Mouse (Mus musculus) MEL (cell line): ENCODE results near the gene Eif2b1. TPM values are rescaled to one million over a fixed set of nuclear protein-coding genes. Genes with fewer than 3 reads are reported as not detected.

Source experiments
- DNase-seq: peaks from one replicate; pipeline ENCODE4 v3.0.0; 2011; ENCODE audit warnings: low read depth, low spot score
- H3K27ac ChIP-seq: 2 replicates; pipeline ENCODE4 v1.5.1; 2012; ENCODE audit warnings: low read depth, mild to moderate bottlenecking, control low read depth, low read length, moderate library complexity; ENCODE audit not compliant: control insufficient read depth
- H3K27me3 ChIP-seq, 2 experiments: fragments of 150-350 bp in 1 of 2; sonication (generic) in 1 of 2; 2 replicates each; pipeline ENCODE4 v1.6.1; 2012; ENCODE audit warnings: low read length in 2 of 2, mild to moderate bottlenecking in 2 of 2, improper control_type of control experiment in 1 of 2, moderate library complexity in 1 of 2; ENCODE audit not compliant: insufficient read depth in 2 of 2, control insufficient read depth in 1 of 2
- H3K36me3 ChIP-seq, 2 experiments: 2 replicates each; pipeline ENCODE4 v1.6.1; 2012 to 2014; ENCODE audit warnings: low read length in 2 of 2, improper control_type of control experiment in 1 of 2, inconsistent platforms in 1 of 2, mild to moderate bottlenecking in 1 of 2; ENCODE audit not compliant: insufficient read depth in 2 of 2, control insufficient read depth in 1 of 2
- H3K4me1 ChIP-seq, 2 experiments: fragments of 150-350 bp in 1 of 2; sonication (generic) in 1 of 2; 2 replicates each; pipeline ENCODE4 v1.6.1; 2012; ENCODE audit warnings: low read length in 2 of 2, improper control_type of control experiment in 1 of 2, mild to moderate bottlenecking in 1 of 2; ENCODE audit not compliant: insufficient read depth in 2 of 2, control insufficient read depth in 1 of 2
- H3K4me3 ChIP-seq, 2 experiments: fragments of 150-350 bp in 1 of 2; sonication (generic) in 1 of 2; 2 replicates each; pipeline ENCODE4 v1.5.1; 2012; ENCODE audit warnings: low read depth in 2 of 2, low read length in 2 of 2, mild to moderate bottlenecking in 2 of 2, moderate library complexity in 2 of 2, control low read depth in 1 of 2, improper control_type of control experiment in 1 of 2; ENCODE audit not compliant: control insufficient read depth in 1 of 2, insufficient read depth in 1 of 2
- H3K79me2 ChIP-seq: 2 replicates; pipeline ENCODE4 v1.6.1; 2012; ENCODE audit warnings: mild to moderate bottlenecking, low read length, moderate library complexity; ENCODE audit not compliant: control insufficient read depth, poor library complexity, insufficient read depth
- H3K9ac ChIP-seq: 2 replicates; pipeline ENCODE4 v1.6.1; 2012; ENCODE audit warnings: low read depth, mild to moderate bottlenecking, control low read depth, low read length, moderate library complexity; ENCODE audit not compliant: control insufficient read depth, poor library complexity, severe bottlenecking
- H3K9me3 ChIP-seq: fragments of 150-350 bp; sonication (generic); replicated peaks from 2 replicates; pipeline ENCODE4 v1.6.1; 2012; ENCODE audit warnings: mild to moderate bottlenecking, low read length, improper control_type of control experiment, moderate library complexity; ENCODE audit not compliant: insufficient read depth
- CHD1 ChIP-seq: IDR thresholded peaks from 2 replicates; pipeline ENCODE4 v1.6.1; 2012; ENCODE audit warnings: low read depth, mild to moderate bottlenecking, inconsistent platforms, low read length, improper control_type of control experiment
- CTCF ChIP-seq, 3 experiments: IDR thresholded peaks in 2 of 3; conservative IDR thresholded peaks in 1 of 3; 2 replicates each; pipeline ENCODE4 v1.5.1; 2011 to 2012; ENCODE audit warnings: low read length in 3 of 3, low read depth in 2 of 3, mild to moderate bottlenecking in 2 of 3, improper control_type of control experiment in 1 of 3, inconsistent platforms in 1 of 3, mixed read lengths in 1 of 3, moderate library complexity in 1 of 3; ENCODE audit not compliant: control insufficient read depth in 1 of 3, insufficient read depth in 1 of 3, poor library complexity in 1 of 3, severe bottlenecking in 1 of 3
- E2F4 ChIP-seq: IDR thresholded peaks from 2 replicates; pipeline ENCODE4 v1.6.1; 2011; ENCODE audit warnings: low read depth, low read length, improper control_type of control experiment, borderline replicate concordance
- KAT2A ChIP-seq: conservative IDR thresholded peaks from 2 replicates; pipeline ENCODE4 v1.6.1; 2012; ENCODE audit warnings: low read depth, low read length, improper control_type of control experiment, inconsistent platforms
- MAFK ChIP-seq: IDR thresholded peaks from 2 replicates; pipeline ENCODE4 v1.6.1; 2011; ENCODE audit warnings: low read depth, mild to moderate bottlenecking, low read length, improper control_type of control experiment, borderline replicate concordance
- MAX ChIP-seq: IDR thresholded peaks from 2 replicates; pipeline ENCODE4 v1.6.1; 2011; ENCODE audit warnings: low read length, improper control_type of control experiment
- MEF2A ChIP-seq: IDR thresholded peaks from 2 replicates; pipeline ENCODE4 v1.6.1; 2014; ENCODE audit warnings: low read depth, mild to moderate bottlenecking, inconsistent platforms, low read length, improper control_type of control experiment; ENCODE audit not compliant: poor library complexity, insufficient replicate concordance, severe bottlenecking; ENCODE audit errors: extremely low read depth
- MXI1 ChIP-seq: IDR thresholded peaks from 2 replicates; pipeline ENCODE4 v1.6.1; 2011; ENCODE audit warnings: mild to moderate bottlenecking, low read depth, low read length, improper control_type of control experiment
- NELFE ChIP-seq: IDR thresholded peaks from 2 replicates; pipeline ENCODE4 v1.6.1; 2011; ENCODE audit warnings: low read depth, low read length, improper control_type of control experiment
- NRF1 ChIP-seq: IDR thresholded peaks from 2 replicates; pipeline ENCODE4 v1.6.1; 2014; ENCODE audit warnings: low read depth, mild to moderate bottlenecking, inconsistent platforms, low read length, improper control_type of control experiment, moderate library complexity; ENCODE audit not compliant: poor library complexity, insufficient read depth, severe bottlenecking
- POLR2A ChIP-seq, 2 experiments: IDR thresholded peaks; 2 replicates each; pipeline ENCODE4 v1.6.1; 2011 to 2012; ENCODE audit warnings: low read length in 2 of 2, mild to moderate bottlenecking in 2 of 2, control low read depth in 1 of 2, improper control_type of control experiment in 1 of 2, low read depth in 1 of 2, moderate library complexity in 1 of 2; ENCODE audit not compliant: control insufficient read depth in 1 of 2, insufficient read depth in 1 of 2, poor library complexity in 1 of 2
- RAD21 ChIP-seq: IDR thresholded peaks from 2 replicates; pipeline ENCODE4 v1.6.1; 2011; ENCODE audit warnings: mild to moderate bottlenecking, low read depth, low read length, improper control_type of control experiment
- RCOR1 ChIP-seq: IDR thresholded peaks from 2 replicates; pipeline ENCODE4 v1.6.1; 2012; ENCODE audit warnings: low read depth, mild to moderate bottlenecking, inconsistent platforms, low read length, improper control_type of control experiment
- SMC3 ChIP-seq: IDR thresholded peaks from 2 replicates; pipeline ENCODE4 v1.6.1; 2011; ENCODE audit warnings: low read depth, low read length, improper control_type of control experiment
- TBP ChIP-seq: IDR thresholded peaks from 2 replicates; pipeline ENCODE4 v1.8.0; 2011; ENCODE audit warnings: low read depth, low read length, improper control_type of control experiment
- UBTF ChIP-seq: IDR thresholded peaks from 2 replicates; pipeline ENCODE4 v1.6.1; 2012; ENCODE audit warnings: low read depth, mild to moderate bottlenecking, inconsistent platforms, low read length, improper control_type of control experiment, moderate library complexity, borderline replicate concordance; ENCODE audit not compliant: insufficient read depth
- USF1 ChIP-seq: IDR thresholded peaks from 2 replicates; pipeline ENCODE4 v1.6.1; 2014; ENCODE audit warnings: low read depth, mild to moderate bottlenecking, inconsistent platforms, low read length, improper control_type of control experiment, moderate library complexity
- ZC3H11A ChIP-seq: IDR thresholded peaks from 2 replicates; pipeline ENCODE4 v1.6.1; 2012; ENCODE audit warnings: low read depth, mild to moderate bottlenecking, inconsistent platforms, low read length, improper control_type of control experiment
- ZKSCAN1 ChIP-seq: IDR thresholded peaks from 2 replicates; pipeline ENCODE4 v1.6.1; 2012; ENCODE audit warnings: low read depth, mild to moderate bottlenecking, inconsistent platforms, low read length, improper control_type of control experiment, moderate library complexity
- polyA plus RNA-seq, 2 experiments: library from polyadenylated mRNA; stranded (reverse) in 1 of 2; unstranded in 1 of 2; fragments of >175 nt in 1 of 2; fragments of >200 nt in 1 of 2; gene quantifications; 2 replicates each; pipeline versions ENCODE4 v1.2.1 to v1.2.4; 2012; ENCODE audit warnings: low replicate concordance in 2 of 2, low read depth in 1 of 2; ENCODE audit not compliant: insufficient read length in 2 of 2, insufficient read depth in 1 of 2, missing spikeins in 1 of 2
- total RNA-seq: library from RNA; depleted of rRNA; stranded (reverse); fragments of 300-350 nt; gene quantifications from 2 replicates; pipeline ENCODE4 v1.2.3, GENCODE M21; 2012

The Eif2b1 gene
- total and polyA plus RNA-seq, 3 experiments = 119 to 599 (median 126) TPM

DNA sequence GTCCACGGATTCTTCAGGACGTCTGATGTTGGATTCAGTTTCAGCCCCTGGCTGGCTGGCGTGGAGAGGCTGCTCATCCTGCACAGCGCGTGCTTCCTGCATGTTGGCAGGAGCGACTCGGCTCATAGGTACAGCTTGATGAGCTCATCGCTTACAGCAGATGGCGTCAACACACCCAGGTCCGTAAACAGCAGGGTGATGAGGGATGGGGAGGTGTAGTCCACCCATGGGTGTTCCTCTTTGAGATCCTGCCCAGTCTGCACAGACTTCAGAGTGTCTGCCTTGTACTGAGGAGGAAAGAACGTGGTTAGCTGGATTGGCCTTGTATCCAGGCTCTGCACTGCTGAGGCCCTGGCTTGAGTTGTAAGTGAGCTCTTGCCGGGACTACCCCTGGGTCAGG is 7.9 kb downstream of the Eif2b1 start:
- Histone ChIP-seq H3K4me1 (no peaks in the 10 kb centered on the region), H3K9ac (no peak overlapping the region), H3K27ac (no peak overlapping the region), H3K79me2 (no peaks in the 10 kb centered on the region), H3K27me3 (no peaks in the 10 kb centered on the region), H3K36me3 (peaks cover 0 to 19% of the 10 kb centered on the region in 2 experiments; a peak in 2 of 4 replicates), H3K9me3 (no peaks in the 10 kb centered on the region), H3K4me3 (no peak overlapping the region)
- no peak for DNase-seq
- TF ChIP-seq KAT2A = no peak
- TF ChIP-seq MAFK = no peak
- TF ChIP-seq RCOR1 = no peak
- no peak for TF ChIP-seq MAX
- no peak for TF ChIP-seq MEF2A
- TF ChIP-seq E2F4 = no peak
- TF ChIP-seq UBTF = no peak

DNA sequence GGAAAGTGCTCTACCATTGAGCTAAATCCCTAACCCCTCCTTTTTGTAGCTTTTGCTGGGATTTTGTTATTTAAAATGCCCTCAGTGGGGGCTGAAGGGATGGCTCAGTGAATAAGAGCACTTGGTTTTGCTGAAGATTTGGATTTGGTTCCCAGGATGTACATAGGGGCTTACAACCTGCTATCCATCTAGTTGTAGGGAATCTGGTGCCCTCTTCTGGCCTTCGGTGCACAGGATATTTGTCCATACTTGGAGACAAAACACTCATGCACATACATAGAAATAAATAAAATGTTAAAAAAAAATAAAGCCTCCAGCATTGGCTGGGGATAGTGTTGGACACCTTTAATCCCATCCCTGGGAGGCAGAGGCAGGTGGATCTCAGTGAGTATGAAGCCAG is 23.8 kb downstream of the Eif2b1 start:
- Histone ChIP-seq H3K27me3 (no peaks in the 10 kb centered on the region), H3K9me3 (no peaks in the 10 kb centered on the region), H3K36me3 (peaks cover 0 to 12% of the 10 kb centered on the region in 2 experiments; a peak in 3 of 4 replicates), H3K9ac (no peak overlapping the region), H3K4me1 (peaks cover 0 to 10% of the 10 kb centered on the region in 2 experiments; a peak in 1 of 4 replicates), H3K79me2 (peaks cover 20% of the 10 kb centered on the region), H3K4me3 (no peak overlapping the region), H3K27ac (no peak overlapping the region)
- peak in 1 of 3 experiments; percentile 43; a peak in 2 of 6 replicates for TF ChIP-seq CTCF (IDR thresholded peaks at IDR 0.05 in 2 of 3, conservative IDR thresholded peaks at IDR 0.05 in 1 of 3; ENCODE audit: control insufficient read depth in 1 of 3, insufficient read depth in 1 of 3, low read depth in 2 of 3, low read length in 3 of 3, poor library complexity in 1 of 3, severe bottlenecking in 1 of 3)
- TF ChIP-seq TBP = no peak
- peak; percentile 21 for TF ChIP-seq RAD21
- TF ChIP-seq NRF1 = no peak
- peak; percentile 22; the same call in 1 of the 2 replicates for TF ChIP-seq SMC3
- DNase-seq = peak; percentile 35

DNA sequence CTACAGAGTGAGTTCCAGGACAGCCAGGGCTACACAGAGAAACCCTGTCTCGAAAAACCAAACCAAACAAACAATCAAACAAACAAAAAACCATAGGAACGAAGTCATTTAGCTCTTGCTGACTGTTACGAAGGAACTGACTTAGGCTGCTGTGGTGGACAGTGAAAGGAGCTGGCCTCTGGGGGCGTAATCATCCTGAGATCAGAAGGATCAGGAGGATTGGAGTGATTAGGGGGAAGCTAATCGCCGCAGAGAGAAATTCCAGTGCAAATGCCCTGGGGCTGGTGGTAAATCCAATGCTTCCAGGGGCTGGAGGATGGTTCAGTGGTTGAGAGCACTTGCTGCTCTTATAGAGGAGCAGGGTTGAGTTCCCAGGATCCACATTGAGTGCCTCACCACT is 25.3 kb downstream of the Eif2b1 start:
- peak overlapping the region; percentile 95 for H3K9ac ChIP-seq

More for the DNA sequence above, 25.3 kb downstream of the Eif2b1 start:
- H3K9me3 ChIP-seq = no peaks in the 10 kb centered on the region
- TF ChIP-seq TBP (no peak), POLR2A (IDR thresholded peaks at IDR 0.05; ENCODE audit: control insufficient read depth in 1 of 2, insufficient read depth in 1 of 2, low read depth in 1 of 2, low read length in 2 of 2, poor library complexity in 1 of 2) (no peak), UBTF (no peak), ZC3H11A (no peak), USF1 (no peak), MXI1 (no peak), CTCF (IDR thresholded peaks at IDR 0.05 in 2 of 3, conservative IDR thresholded peaks at IDR 0.05 in 1 of 3; ENCODE audit: control insufficient read depth in 1 of 3, insufficient read depth in 1 of 3, low read depth in 2 of 3, low read length in 3 of 3, poor library complexity in 1 of 3, severe bottlenecking in 1 of 3) (no peak), NELFE (no peak), CHD1 (no peak), ZKSCAN1 (no peak)
- TF ChIP-seq, all 39 proteins: peak for 0
- no peak for DNase-seq
- H3K27ac ChIP-seq = no peak overlapping the region
- peaks cover 0 to 10% of the 10 kb centered on the region in 2 experiments; a peak in 1 of 4 replicates for H3K4me1 ChIP-seq
- peaks cover 0 to 10% of the 10 kb centered on the region in 2 experiments; a peak in 3 of 4 replicates for H3K36me3 ChIP-seq
- no peaks in the 10 kb centered on the region for H3K27me3 ChIP-seq
- H3K79me2 ChIP-seq = peaks cover 20% of the 10 kb centered on the region
- peak overlapping the region; percentile 63 to 97 for H3K4me3 ChIP-seq
